Mouse (Mus musculus) testis, postnatal 10 days (tissue): ENCODE results near the gene Atg16l2.

ENCODE experiments used
- DNase-seq: peaks from one replicate; pipeline ENCODE4 v3.0.0; 2021; ENCODE audit warnings: low spot score

Gene Atg16l2

GRCm38 (mm10) chr7:101301881-101302456 is at the start of gene Atg16l2:
Gene Atg16l2, minus strand, starts transcription at chr7:101302251.
- peak; percentile 93 for DNase-seq

- no peak for DNase-seq
These were observed 47.8 kb upstream of the Atg16l2 start for GRCm38 (mm10) chr7:101349861-101350260.

- no peak for DNase-seq
These were observed 46.3 kb upstream of the Atg16l2 start for GRCm38 (mm10) chr7:101348312-101348711.

- peak; percentile 70 for DNase-seq
These were observed 45.8 kb upstream of the Atg16l2 start, which contains the start of gene Arap1 for GRCm38 (mm10) chr7:101347767-101348270. Gene Arap1, plus strand, starts transcription at chr7:101348067.

GRCm38 (mm10) chr7:101346991-101347390 is 44.9 kb upstream of the Atg16l2 start:
- DNase-seq = no peak

GRCm38 (mm10) chr7:101344892-101345291 is 42.8 kb upstream of the Atg16l2 start:
- no peak for DNase-seq

GRCm38 (mm10) chr7:101343135-101343534 is 41.1 kb upstream of the Atg16l2 start:
- DNase-seq = no peak

GRCm38 (mm10) chr7:101341405-101341804 is 39.4 kb upstream of the Atg16l2 start:
- no peak for DNase-seq

GRCm38 (mm10) chr7:101337401-101337800 is 35.4 kb upstream of the Atg16l2 start:
- DNase-seq = no peak

- no peak for DNase-seq
These were observed 34.6 kb upstream of the Atg16l2 start for GRCm38 (mm10) chr7:101336686-101337085.

GRCm38 (mm10) chr7:101335228-101335627 is 33.2 kb upstream of the Atg16l2 start:
- DNase-seq = no peak

- no peak for DNase-seq
These were observed 30.2 kb upstream of the Atg16l2 start for GRCm38 (mm10) chr7:101332045-101332831.

- DNase-seq = no peak
These were observed 28.8 kb upstream of the Atg16l2 start for GRCm38 (mm10) chr7:101330841-101331173.

GRCm38 (mm10) chr7:101330074-101330840 is 28.2 kb upstream of the Atg16l2 start:
- DNase-seq = no peak

GRCm38 (mm10) chr7:101329606-101330005 is 27.6 kb upstream of the Atg16l2 start:
- no peak for DNase-seq

GRCm38 (mm10) chr7:101328621-101329158 is 26.6 kb upstream of the Atg16l2 start:
- DNase-seq = no peak

GRCm38 (mm10) chr7:101327786-101328185 is 25.7 kb upstream of the Atg16l2 start:
- no peak for DNase-seq

- DNase-seq = no peak
These were observed 25.2 kb upstream of the Atg16l2 start for GRCm38 (mm10) chr7:101327263-101327662.

- DNase-seq = no peak
These were observed 24.0 kb upstream of the Atg16l2 start for GRCm38 (mm10) chr7:101326006-101326405.

- peak; percentile 55 for DNase-seq
These were observed 22.3 kb upstream of the Atg16l2 start for GRCm38 (mm10) chr7:101324142-101324962.

GRCm38 (mm10) chr7:101323141-101323594 is 21.1 kb upstream of the Atg16l2 start:
- peak; percentile 57 for DNase-seq
